Comparison of ENCODE assay signal across 5 mouse cellular contexts in genomic region chr11:4318011-4318410, GRCm38 (mm10).
"Had no signal": no experiment of that assay in that cellular context is flagged by ENCODE, and none has a peak within 500 bp of the region (broad histone marks: within the 10 kb centered on the region; RNA-seq: fewer than 3 reads in every experiment).

No protein-coding gene starts in this region.

- ATAC-seq: midbrain, embryonic 15.5 days had no signal

- DNase-seq: kidney, adult 2 months; kidney, postnatal 14 days; lung, embryonic 14.5 days; right cerebral cortex, postnatal 25 days had no signal
